Mouse (Mus musculus) spleen, adult 18-20 months (tissue): ENCODE results near the gene Hpf1.

Experiments
- DNase-seq, 2 experiments: peaks; one replicate each; pipeline ENCODE4 v3.0.0; 2022; ENCODE audit warnings: mixed read lengths in 2 of 2

Hpf1 gene

GRCm38 (mm10) chr8:60889843-60890519 lies at the start of gene Hpf1:
TSS of gene Hpf1 (plus strand) at chr8:60890418.
- DNase-seq, result peak; percentile 89 to 91

- no peak for DNase-seq
These were observed 47.8 kb upstream of the Hpf1 start for GRCm38 (mm10) chr8:60842388-60842787.

- DNase-seq, result no peak
These were observed 32.7 kb upstream of the Hpf1 start for GRCm38 (mm10) chr8:60857559-60857958.

DNA sequence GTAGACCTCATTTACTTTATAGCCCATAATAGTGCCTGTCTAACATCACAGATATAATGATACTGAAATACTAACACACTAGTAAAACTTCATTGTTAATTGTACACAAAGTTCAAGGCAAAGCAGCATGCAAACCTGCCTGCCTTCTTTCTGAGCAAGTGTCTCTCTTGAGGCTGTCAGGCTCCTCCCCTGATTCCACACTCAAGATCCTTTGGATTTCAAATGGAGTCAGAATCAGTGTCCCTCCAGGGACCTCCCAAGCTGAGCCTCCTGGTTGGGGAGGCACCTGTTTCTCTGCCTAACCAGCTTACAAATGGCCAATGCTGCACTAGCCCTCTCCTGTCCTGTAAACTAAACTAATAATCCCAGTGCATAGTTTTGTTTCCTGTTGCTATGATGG lies 32.1 kb upstream of the Hpf1 start:
- DNase-seq, result no peak

DNA sequence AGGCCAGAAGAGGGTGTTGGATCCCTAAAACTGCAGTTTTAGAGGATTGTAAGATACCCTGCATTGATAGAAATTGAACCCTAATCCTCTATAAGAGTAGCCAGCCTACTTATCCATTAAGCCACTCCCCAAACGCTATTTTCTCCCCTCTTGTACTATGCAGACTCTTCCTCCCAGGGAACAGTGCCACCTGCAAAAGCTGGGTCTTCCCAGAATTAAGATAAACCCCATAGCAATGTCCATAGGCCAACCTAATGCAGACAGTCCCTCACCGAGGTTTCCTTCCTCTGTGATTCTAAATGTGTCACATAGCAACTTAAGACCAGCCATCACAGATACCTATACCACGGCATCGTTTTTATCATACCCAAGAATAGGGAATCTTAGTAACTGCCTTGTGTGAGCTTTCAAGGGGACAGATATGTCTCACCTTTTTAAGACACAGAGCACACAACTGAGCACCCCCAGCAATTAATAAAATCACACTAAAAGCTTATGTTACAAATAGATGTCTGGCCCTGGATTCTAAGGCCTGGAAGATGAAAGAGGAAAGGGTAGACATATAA lies 31.2 kb upstream of the Hpf1 start:
- DNase-seq, result no peak

- no peak for DNase-seq
These were observed 30.6 kb upstream of the Hpf1 start for GRCm38 (mm10) chr8:60859605-60860004.

DNA sequence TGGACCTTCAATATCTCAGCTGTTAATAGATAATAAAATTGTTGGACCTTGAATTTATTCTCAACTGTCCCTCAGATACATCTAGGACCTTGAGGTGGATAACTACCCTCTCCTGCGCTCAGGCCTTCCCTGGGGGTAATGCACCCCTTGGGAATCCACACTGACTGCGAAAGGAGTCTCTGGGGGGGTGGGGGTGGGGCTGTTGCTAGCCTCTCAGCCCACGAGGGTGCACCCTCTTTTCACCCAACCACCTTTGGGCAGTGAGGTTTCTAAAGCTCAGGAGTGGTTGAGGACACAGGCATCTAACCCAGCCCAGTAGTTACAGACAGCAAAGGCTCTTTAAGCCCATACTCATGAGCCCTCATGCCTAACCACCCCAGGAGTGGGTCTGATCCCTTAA lies 29.5 kb upstream of the Hpf1 start:
- DNase-seq, result no peak

DNA sequence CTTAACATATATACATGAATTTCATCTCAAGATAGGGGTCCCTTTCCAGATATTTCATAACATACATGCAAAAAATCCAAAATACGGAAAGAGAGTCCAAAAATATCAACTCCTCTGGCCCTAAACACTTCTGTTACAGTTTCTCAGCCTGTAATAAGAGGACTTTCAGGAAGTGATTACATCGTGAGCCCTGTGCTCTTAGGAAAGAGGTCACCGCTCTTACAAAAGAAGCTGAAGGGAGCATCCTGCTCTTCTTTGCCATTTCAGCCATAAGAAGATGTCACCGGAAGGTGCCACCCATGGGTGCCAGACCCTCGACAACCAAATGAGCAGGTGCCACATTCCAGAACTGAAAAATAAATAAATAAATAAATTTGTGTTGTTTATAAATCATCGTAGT lies 28.4 kb upstream of the Hpf1 start:
- no peak for DNase-seq

DNA sequence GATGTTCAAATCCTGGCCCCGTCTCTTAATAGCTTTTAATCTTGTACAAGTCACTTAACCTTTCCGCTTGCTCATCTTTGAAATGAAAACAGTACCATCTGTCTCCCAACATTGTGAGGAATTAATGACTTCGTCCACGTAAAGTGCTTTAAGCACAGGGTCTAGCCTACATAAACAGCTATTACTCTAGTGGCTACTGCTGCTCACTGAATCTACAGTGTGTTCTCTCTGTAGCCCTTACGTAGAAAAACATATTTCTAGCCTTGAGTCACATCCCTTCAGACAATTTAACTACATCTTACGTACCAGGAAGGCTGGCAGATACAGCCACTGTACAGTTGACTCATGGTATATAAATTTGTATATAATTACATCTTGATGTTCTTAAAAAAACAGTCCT lies 25.3 kb upstream of the Hpf1 start:
- DNase-seq, result no peak

GRCm38 (mm10) chr8:60865504-60866114 lies 24.6 kb upstream of the Hpf1 start:
- DNase-seq, result peak in 1 of 2 experiments; percentile 44

GRCm38 (mm10) chr8:60867468-60868115 lies 22.6 kb upstream of the Hpf1 start:
- no peak for DNase-seq

GRCm38 (mm10) chr8:60868236-60868965 lies 21.8 kb upstream of the Hpf1 start:
- DNase-seq, result no peak

GRCm38 (mm10) chr8:60869761-60870160 lies 20.5 kb upstream of the Hpf1 start:
- DNase-seq, result no peak

- no peak for DNase-seq
These were observed 19.7 kb upstream of the Hpf1 start for GRCm38 (mm10) chr8:60870231-60871193.

DNA sequence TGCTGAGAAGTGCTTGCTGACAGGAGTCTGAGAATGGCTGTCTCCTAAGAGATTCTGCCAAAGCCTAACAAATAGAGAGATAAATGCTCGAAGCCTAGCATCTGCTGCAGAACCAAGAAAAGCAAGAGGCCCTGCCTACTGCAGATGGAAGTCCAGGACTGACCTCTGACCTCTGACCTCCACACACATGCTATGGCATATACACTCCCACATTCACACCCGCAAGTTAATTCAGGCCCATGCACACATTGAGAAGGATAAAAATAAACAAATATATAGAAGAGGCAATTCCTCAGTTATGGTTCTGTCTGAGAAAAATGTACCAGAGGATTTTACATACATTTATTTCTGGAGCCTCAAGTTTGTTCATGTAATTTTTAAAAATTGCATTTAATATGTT lies 11.6 kb upstream of the Hpf1 start:
- no peak for DNase-seq

GRCm38 (mm10) chr8:60883419-60884137 lies 6.6 kb upstream of the Hpf1 start:
- DNase-seq, result no peak

DNA sequence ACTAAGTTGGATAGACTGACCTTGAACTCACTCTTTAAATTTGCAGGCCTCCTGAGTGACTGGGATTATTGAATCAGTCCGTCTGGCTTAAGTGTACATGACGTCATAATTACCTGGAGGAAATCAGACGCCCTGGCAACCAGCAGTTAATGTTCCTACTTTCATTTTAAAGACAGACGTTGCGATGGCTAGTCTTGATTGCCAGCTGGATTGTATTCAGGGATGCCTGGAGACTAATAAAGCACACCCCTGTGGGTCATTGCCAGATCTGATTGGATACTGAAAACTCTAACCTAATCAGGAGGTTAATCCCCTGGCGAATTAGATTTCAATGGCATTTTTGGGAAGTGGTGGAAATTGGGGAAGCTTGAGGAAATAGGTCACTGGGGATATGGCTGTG lies 3.5 kb upstream of the Hpf1 start:
- DNase-seq, result no peak

GRCm38 (mm10) chr8:60889131-60889842 lies 931 bp upstream of the Hpf1 start:
- DNase-seq, result no peak

DNA sequence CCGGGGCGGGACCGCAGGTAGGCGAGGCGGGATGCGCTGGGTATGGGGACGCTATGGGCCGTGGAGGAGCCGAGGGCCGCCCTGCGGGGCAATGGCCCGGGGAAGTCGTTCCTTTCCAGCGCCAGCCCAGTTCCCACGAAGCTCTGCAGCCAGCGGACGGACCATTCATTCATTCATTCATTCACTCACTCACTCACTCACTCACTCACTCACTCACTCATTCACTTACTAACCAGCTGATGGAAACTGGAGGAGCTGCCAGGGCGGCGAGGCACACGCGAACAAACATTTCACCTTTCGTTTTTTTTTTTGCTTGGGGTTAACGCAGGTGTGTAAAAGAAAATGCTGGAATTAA lies 279 bp downstream of the Hpf1 start:
- DNase-seq, result no peak

GRCm38 (mm10) chr8:60891757-60892156 lies 1.5 kb downstream of the Hpf1 start:
- no peak for DNase-seq

DNA sequence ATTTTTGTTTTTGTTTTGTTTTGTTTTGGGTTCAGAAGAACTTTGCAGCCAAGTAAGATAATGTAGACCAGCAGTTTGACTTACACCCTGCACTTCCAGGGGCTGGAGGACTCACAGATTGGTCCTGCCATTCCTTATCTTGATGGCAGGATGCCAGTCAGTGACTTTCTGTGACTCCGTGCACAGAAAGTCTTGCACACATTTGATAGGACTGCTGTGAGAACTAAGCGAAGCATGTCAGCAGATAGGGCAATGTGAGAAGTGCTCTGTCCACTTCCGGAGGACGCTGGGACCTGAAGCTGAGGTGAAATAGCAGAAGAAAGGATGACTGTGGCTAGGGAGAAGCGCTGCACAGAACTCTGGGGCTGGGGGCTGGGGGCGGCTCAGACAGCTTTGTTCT lies 5.7 kb downstream of the Hpf1 start:
- DNase-seq, result no peak
